10 mouse cellular contexts compared by ENCODE assay signal in genomic region chr5:66081443-66082228, GRCm38 (mm10).
A peak's percentile ranks its signal among the peaks of the same experiment; 100 is the strongest.
DNase-seq lines count a peak whose midpoint lies in the region; ATAC-seq and TF ChIP-seq lines count a peak whose summit lies in the region.
"Had no signal": no experiment of that assay in that cellular context is flagged by ENCODE, and none has a peak within 500 bp of the region (broad histone marks: within the 10 kb centered on the region; RNA-seq: fewer than 3 reads in every experiment).

No protein-coding gene starts in this region.

- peak overlapping the region; percentile 100 for H3K27ac ChIP-seq in kidney, adult 2 months (ENCODE audit: insufficient read depth, low read depth, low read length)
- H3K27ac ChIP-seq in liver, embryonic 14.5 days: peak overlapping the region; percentile 35
- no peak overlapping the region for H3K27ac ChIP-seq in hindbrain, embryonic 10.5 days
- H3K27ac ChIP-seq: limb, embryonic 13.5 days had no signal

- no peaks in the 10 kb centered on the region; the same call in 1 of the 2 replicates for H3K36me3 ChIP-seq in kidney, adult 2 months (ENCODE audit: control insufficient read depth, insufficient read depth, low read length)
- no peaks in the 10 kb centered on the region for H3K36me3 ChIP-seq in liver, embryonic 14.5 days (replicated peaks; ENCODE audit: control insufficient read depth, insufficient read depth, low read depth)
- H3K36me3 ChIP-seq in hindbrain, embryonic 10.5 days: no peaks in the 10 kb centered on the region
- H3K36me3 ChIP-seq: limb, embryonic 13.5 days had no signal

- peak overlapping the region; percentile 34; the same call in 1 of the 2 replicates for H3K4me3 ChIP-seq in kidney, adult 2 months (ENCODE audit: insufficient read depth, low read depth, low read length)
- H3K4me3 ChIP-seq in liver, embryonic 14.5 days (ENCODE audit: insufficient read depth in 1 of 2, low read depth in 2 of 2, low read length in 2 of 2): peak overlapping the region; percentile 33 to 46
- H3K4me3 ChIP-seq in hindbrain, embryonic 10.5 days: no peak overlapping the region
- H3K4me3 ChIP-seq: limb, embryonic 13.5 days had no signal

- DNase-seq in lung, adult 18-20 months: peak; percentile 47 to 67
- no peak for DNase-seq in lung, postnatal 14 days
- peak; percentile 96 for DNase-seq in kidney, adult 2 months
- DNase-seq in liver, embryonic 14.5 days (ENCODE audit: low read depth in 3 of 3, low spot score in 3 of 3): no peak
- DNase-seq in yolk sac, embryonic 10.5 days (ENCODE audit: low spot score): peak; percentile 83
- no peak for DNase-seq in hindbrain, embryonic 10.5 days (ENCODE audit: low spot score)
- DNase-seq in adrenal gland, adult 2 months: no peak
- DNase-seq in gastrocnemius, adult 18-20 months (ENCODE audit: low spot score): no peak
- DNase-seq: heart, postnatal 14 days had no signal

- peak; percentile 29; the same call in 1 of the 2 replicates for ATAC-seq in liver, embryonic 14.5 days (ENCODE audit: insufficient read depth)

- no peaks in the 10 kb centered on the region for H3K9me3 ChIP-seq in liver, embryonic 14.5 days (ENCODE audit: control insufficient read depth, low read length)
- H3K9me3 ChIP-seq in hindbrain, embryonic 10.5 days: no peaks in the 10 kb centered on the region
- H3K9me3 ChIP-seq: limb, embryonic 13.5 days had no signal

- peak overlapping the region; percentile 39 for H3K4me2 ChIP-seq in liver, embryonic 14.5 days (ENCODE audit: low read depth)
- H3K4me2 ChIP-seq: limb, embryonic 13.5 days had no signal

- TF ChIP-seq CTCF in kidney, adult 2 months (conservative IDR thresholded peaks at IDR 0.05; ENCODE audit: insufficient read depth, insufficient read length, low read depth, low read length): no peak
- no peak for TF ChIP-seq CTCF in liver, embryonic 14.5 days (IDR thresholded peaks at IDR 0.05; ENCODE audit: low read depth)

- no peak for TF ChIP-seq EP300 in liver, embryonic 14.5 days (IDR thresholded peaks at IDR 0.05; ENCODE audit: low read depth)

- no peak overlapping the region for H3K9ac ChIP-seq in liver, embryonic 14.5 days (replicated peaks)
- H3K9ac ChIP-seq: limb, embryonic 13.5 days had no signal

- peaks cover 21% of the 10 kb centered on the region; the same call in 1 of the 2 replicates for H3K4me1 ChIP-seq in kidney, adult 2 months (ENCODE audit: control insufficient read depth, insufficient read depth, low read length)
- H3K4me1 ChIP-seq in liver, embryonic 14.5 days (replicated peaks; ENCODE audit: control insufficient read depth in 2 of 2, insufficient read depth in 2 of 2, low read length in 1 of 2): peaks cover 0 to 5% of the 10 kb centered on the region in 2 experiments; a peak in 2 of 4 replicates
- H3K4me1 ChIP-seq in hindbrain, embryonic 10.5 days (replicated peaks): peaks cover 6% of the 10 kb centered on the region; the same call in 1 of the 2 replicates

- 31% methylated on average over 19 of the region's 19 CpGs for WGBS in kidney, adult 2 months
- 55% methylated on average over 19 of the region's 19 CpGs for WGBS in liver, embryonic 14.5 days (ENCODE audit: insufficient replicate concordance)
- 74% methylated on average over 19 of the region's 19 CpGs for WGBS in hindbrain, embryonic 10.5 days

- no peak for TF ChIP-seq POLR2A in kidney, adult 2 months (IDR thresholded peaks at IDR 0.05; ENCODE audit: low read depth, low read length)

- H3K27me3 ChIP-seq in kidney, adult 2 months (replicated peaks; ENCODE audit: control insufficient read depth, insufficient read depth, low read length): no peaks in the 10 kb centered on the region
- H3K27me3 ChIP-seq in liver, embryonic 14.5 days (ENCODE audit: control insufficient read depth, insufficient read depth, low read length): no peaks in the 10 kb centered on the region
- no peaks in the 10 kb centered on the region for H3K27me3 ChIP-seq in hindbrain, embryonic 10.5 days (ENCODE audit: insufficient read depth, poor library complexity, severe bottlenecking)

Comparison
In these comparisons a context has a peak if more than half of its experiments do, and no peak if none do; other contexts are left out.
1. DNase-seq: peak in lung, adult 18-20 months (2 of 2), kidney, adult 2 months (single experiment) and yolk sac, embryonic 10.5 days (single experiment); none in lung, postnatal 14 days (single experiment), liver, embryonic 14.5 days (0 of 3), hindbrain, embryonic 10.5 days (single experiment), adrenal gland, adult 2 months (single experiment) and gastrocnemius, adult 18-20 months (single experiment).